Mouse (Mus musculus) kidney, postnatal 0 days (tissue): ENCODE measurements around the gene Upk2. TPM values are rescaled to one million over a fixed set of nuclear protein-coding genes. Genes with fewer than 3 reads are reported as not detected.
A peak's percentile ranks its signal among the peaks of the same experiment; 100 is the strongest.

Experiments used
- ATAC-seq: fragments of 200-750 bp; cut with Nextera tagmentation; replicated peaks from 2 replicates; pipeline ENCODE4 v1.8.0; 2017; ENCODE audit warnings: low read depth, moderate number of reproducible peaks, moderate TSS enrichment, moderate library complexity; ENCODE audit not compliant: low FRiP score
- DNase-seq: peaks from one replicate; pipeline ENCODE4 v3.0.0-alpha.2; 2016; ENCODE audit warnings: low spot score
- H3K27ac ChIP-seq: fragments of 300-500 bp; sonication (generic); 2 replicates; pipeline ENCODE4 v1.5.1; 2014; ENCODE audit warnings: mild to moderate bottlenecking
- H3K27me3 ChIP-seq: fragments of 300-500 bp; sonication (generic); 2 replicates; pipeline ENCODE4 v1.6.1; 2014; ENCODE audit warnings: low read length, mixed read lengths; ENCODE audit not compliant: insufficient read depth
- H3K36me3 ChIP-seq: fragments of 300-500 bp; sonication (generic); 2 replicates; pipeline ENCODE4 v1.6.1; 2014; ENCODE audit warnings: low read length, mixed read lengths; ENCODE audit not compliant: insufficient read depth
- H3K4me1 ChIP-seq: fragments of 300-500 bp; sonication (generic); replicated peaks from 2 replicates; pipeline ENCODE4 v1.6.1; 2014; ENCODE audit warnings: antibody characterized with exemption, low read length, mixed read lengths; ENCODE audit not compliant: insufficient read depth
- H3K4me2 ChIP-seq: fragments of 300-500 bp; sonication (generic); 2 replicates; pipeline ENCODE4 v1.6.1; 2014; ENCODE audit warnings: mild to moderate bottlenecking, low read length, moderate library complexity, mixed read lengths
- H3K4me3 ChIP-seq: fragments of 300-500 bp; sonication (generic); replicated peaks from 2 replicates; pipeline ENCODE4 v1.5.1; 2014; ENCODE audit warnings: low read depth, low read length
- H3K9ac ChIP-seq: fragments of 300-500 bp; sonication (generic); 2 replicates; pipeline ENCODE4 v1.6.1; 2014; ENCODE audit warnings: low read depth, low read length
- H3K9me3 ChIP-seq: fragments of 300-500 bp; sonication (generic); replicated peaks from 2 replicates; pipeline ENCODE4 v1.6.1; 2016; ENCODE audit warnings: low read length, inconsistent platforms, mixed read lengths
- CTCF ChIP-seq: IDR thresholded peaks from 2 replicates; pipeline ENCODE4 v1.5.1; 2016; ENCODE audit warnings: antibody characterized with exemption, low read depth, mild to moderate bottlenecking, moderate library complexity
- WGBS: fragments of 180-500 bp; shearing (Covaris S2); extraction: QIAGEN DNeasy Blood & Tissue Kit; methylation state at CpG from one replicate; pipeline ENCODE4 v1.1.7; 2014; 5-methylcytosine and 5-hydroxymethylcytosine counted together
- polyA plus RNA-seq: library from polyadenylated mRNA; unstranded; fragments of >200 nt; fragmentation: Nextera tagmentation; extraction: Ambion mirVana; gene quantifications from 2 replicates; pipeline ENCODE4 v1.2.1, GENCODE M21; 2015

Gene Upk2
- polyA plus RNA-seq, 1 experiment from 2014 or later: 27.8 TPM

GRCm38 (mm10) chr9:44494261-44494862 lies 39.6 kb upstream of the Upk2 start:
- Histone ChIP-seq H3K9ac (peak overlapping the region; percentile 35), H3K4me1 (peaks cover 85% of the 10 kb centered on the region), H3K27me3 (no peaks in the 10 kb centered on the region), H3K4me3 (no peak overlapping the region), H3K9me3 (no peaks in the 10 kb centered on the region), H3K4me2 (peak overlapping the region; percentile 37; the same call in 1 of the 2 replicates), H3K36me3 (no peaks in the 10 kb centered on the region), H3K27ac (peak overlapping the region; percentile 81)
- no peak for TF ChIP-seq CTCF
- no peak for ATAC-seq
- 14% methylated on average over 11 of the region's 11 CpGs for WGBS
- DNase-seq: no peak

GRCm38 (mm10) chr9:44492631-44493461 lies 38.1 kb upstream of the Upk2 start:
- Histone ChIP-seq H3K9ac (0 out of 2 replicates have a peak overlapping the region, but pooled peaks have one; percentile 2), H3K36me3 (no peaks in the 10 kb centered on the region), H3K9me3 (no peaks in the 10 kb centered on the region), H3K27me3 (no peaks in the 10 kb centered on the region), H3K4me1 (peaks cover 88% of the 10 kb centered on the region), H3K4me2 (no peak overlapping the region), H3K27ac (peak overlapping the region; percentile 81; the same call in 1 of the 2 replicates), H3K4me3 (no peak overlapping the region)
- no peak for DNase-seq
- no peak for ATAC-seq
- 71% methylated on average over 17 of the region's 17 CpGs for WGBS
- no peak for TF ChIP-seq CTCF

GRCm38 (mm10) chr9:44491351-44491750 lies 36.6 kb upstream of the Upk2 start:
- WGBS: 37% methylated on average over 10 of the region's 10 CpGs
- Histone ChIP-seq H3K4me2 (no peak overlapping the region), H3K9ac (no peak overlapping the region), H3K4me1 (peaks cover 92% of the 10 kb centered on the region), H3K27me3 (no peaks in the 10 kb centered on the region), H3K27ac (peak overlapping the region; percentile 95), H3K36me3 (no peaks in the 10 kb centered on the region), H3K4me3 (no peak overlapping the region), H3K9me3 (no peaks in the 10 kb centered on the region)
- DNase-seq (no peak), ATAC-seq (no peak)
- TF ChIP-seq CTCF: no peak

- ATAC-seq (peak; percentile 34), DNase-seq (peak; percentile 72)
- no peaks in the 10 kb centered on the region for H3K9me3 ChIP-seq
- WGBS: 17% methylated on average over 17 of the region's 17 CpGs
- H3K27me3 ChIP-seq: no peaks in the 10 kb centered on the region
- H3K4me1 ChIP-seq: peaks cover 97% of the 10 kb centered on the region
- TF ChIP-seq CTCF: no peak
- H3K27ac ChIP-seq: peak overlapping the region; percentile 95
- H3K36me3 ChIP-seq: no peaks in the 10 kb centered on the region
- H3K4me2 ChIP-seq: peak overlapping the region; percentile 77
- peak overlapping the region; percentile 20; the same call in 1 of the 2 replicates for H3K4me3 ChIP-seq
- H3K9ac ChIP-seq: peak overlapping the region; percentile 38; the same call in 1 of the 2 replicates
Measured at GRCm38 (mm10) chr9:44490086-44490967, 35.6 kb upstream of the Upk2 start.

- 3% methylated on average over 17 of the region's 17 CpGs for WGBS
- peak overlapping the region; percentile 95 for H3K27ac ChIP-seq
- peak overlapping the region; percentile 38; the same call in 1 of the 2 replicates for H3K9ac ChIP-seq
- no peak; the same call in 1 of the 2 replicates for TF ChIP-seq CTCF
- ATAC-seq (no peak), DNase-seq (peak; percentile 62)
- no peaks in the 10 kb centered on the region for H3K36me3 ChIP-seq
- H3K4me1 ChIP-seq: peaks cover 97% of the 10 kb centered on the region
- peak overlapping the region; percentile 77 for H3K4me2 ChIP-seq
- peak overlapping the region; percentile 20 for H3K4me3 ChIP-seq
- no peaks in the 10 kb centered on the region for H3K27me3 ChIP-seq
- H3K9me3 ChIP-seq: no peaks in the 10 kb centered on the region
Measured at GRCm38 (mm10) chr9:44489651-44490085, 34.9 kb upstream of the Upk2 start.
